Mouse (Mus musculus): ENCODE results near the gene Lrmda. TPM values are rescaled to one million over a fixed set of nuclear protein-coding genes. Genes with fewer than 3 reads are reported as not detected.

The Lrmda gene
- polyA plus RNA-seq, 1 experiment from 2014 or later, result 0.25 TPM

DNA sequence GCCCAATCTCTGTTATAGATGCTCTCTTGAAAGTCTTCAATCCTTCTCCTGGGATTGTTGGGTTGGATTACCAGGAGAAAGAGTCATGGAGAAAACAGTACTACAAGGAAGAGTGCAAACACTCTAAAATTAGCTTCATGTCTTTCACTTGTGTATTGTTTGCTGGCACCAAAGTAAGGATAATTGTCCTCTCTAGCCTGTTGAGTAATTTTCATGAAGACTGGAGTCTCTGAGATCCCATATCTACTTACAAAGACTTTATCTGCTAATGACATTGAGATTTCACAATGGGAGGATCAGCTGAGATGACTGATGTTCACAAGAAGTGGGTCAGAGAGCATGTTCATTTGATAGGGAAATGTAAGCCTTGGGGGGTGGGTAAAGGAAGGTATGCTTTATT is 817.5 kb downstream of the Lrmda start:
- Histone ChIP-seq H3K27me3 (no peaks in the 10 kb centered on the region), H3K9ac (no peak overlapping the region), H3K4me3 (replicated peaks) (no peak overlapping the region), H3K4me2 (no peak overlapping the region), H3K9me3 (replicated peaks) (no peaks in the 10 kb centered on the region), H3K27ac (no peak overlapping the region), H3K4me1 (replicated peaks) (no peaks in the 10 kb centered on the region), H3K36me3 (no peaks in the 10 kb centered on the region)
- no peak for ATAC-seq (ENCODE audit: low read depth)
- no peak for DNase-seq

- DNase-seq (no peak), ATAC-seq (ENCODE audit: low read depth) (no peak)
- Histone ChIP-seq H3K4me1 (replicated peaks) (no peaks in the 10 kb centered on the region), H3K9me3 (replicated peaks) (no peaks in the 10 kb centered on the region), H3K4me2 (no peak overlapping the region), H3K4me3 (replicated peaks) (no peak overlapping the region), H3K36me3 (no peaks in the 10 kb centered on the region), H3K27me3 (no peaks in the 10 kb centered on the region), H3K27ac (no peak overlapping the region), H3K9ac (no peak overlapping the region)
- 52% methylated on average over 4 of the region's 4 CpGs for WGBS (ENCODE audit: insufficient replicate concordance)
Observed at GRCm38 (mm10) chr14:22841136-22841535, 821.6 kb downstream of the Lrmda start.

GRCm38 (mm10) chr14:22844006-22844405 is 824.5 kb downstream of the Lrmda start:
- no peak overlapping the region for H3K4me3 ChIP-seq (replicated peaks)
- no peak overlapping the region for H3K9ac ChIP-seq
- H3K36me3 ChIP-seq, result no peaks in the 10 kb centered on the region
- DNase-seq, result no peak
- H3K27me3 ChIP-seq, result no peaks in the 10 kb centered on the region
- ATAC-seq (ENCODE audit: low read depth), result no peak
- H3K27ac ChIP-seq, result no peak overlapping the region
- no peaks in the 10 kb centered on the region for H3K9me3 ChIP-seq (replicated peaks)
- H3K4me1 ChIP-seq (replicated peaks), result no peaks in the 10 kb centered on the region
- no peak overlapping the region for H3K4me2 ChIP-seq

GRCm38 (mm10) chr14:22845401-22845800 is 825.9 kb downstream of the Lrmda start:
- H3K36me3 ChIP-seq, result no peaks in the 10 kb centered on the region
- DNase-seq (no peak), ATAC-seq (ENCODE audit: low read depth) (no peak)
- H3K9ac ChIP-seq, result no peak overlapping the region
- no peaks in the 10 kb centered on the region for H3K9me3 ChIP-seq (replicated peaks)
- no peaks in the 10 kb centered on the region for H3K27me3 ChIP-seq
- WGBS (ENCODE audit: insufficient replicate concordance), result 56% methylated on average over 4 of the region's 4 CpGs
- no peak overlapping the region for H3K27ac ChIP-seq
- H3K4me2 ChIP-seq, result no peak overlapping the region
- no peaks in the 10 kb centered on the region for H3K4me1 ChIP-seq (replicated peaks)
- H3K4me3 ChIP-seq (replicated peaks), result no peak overlapping the region

DNA sequence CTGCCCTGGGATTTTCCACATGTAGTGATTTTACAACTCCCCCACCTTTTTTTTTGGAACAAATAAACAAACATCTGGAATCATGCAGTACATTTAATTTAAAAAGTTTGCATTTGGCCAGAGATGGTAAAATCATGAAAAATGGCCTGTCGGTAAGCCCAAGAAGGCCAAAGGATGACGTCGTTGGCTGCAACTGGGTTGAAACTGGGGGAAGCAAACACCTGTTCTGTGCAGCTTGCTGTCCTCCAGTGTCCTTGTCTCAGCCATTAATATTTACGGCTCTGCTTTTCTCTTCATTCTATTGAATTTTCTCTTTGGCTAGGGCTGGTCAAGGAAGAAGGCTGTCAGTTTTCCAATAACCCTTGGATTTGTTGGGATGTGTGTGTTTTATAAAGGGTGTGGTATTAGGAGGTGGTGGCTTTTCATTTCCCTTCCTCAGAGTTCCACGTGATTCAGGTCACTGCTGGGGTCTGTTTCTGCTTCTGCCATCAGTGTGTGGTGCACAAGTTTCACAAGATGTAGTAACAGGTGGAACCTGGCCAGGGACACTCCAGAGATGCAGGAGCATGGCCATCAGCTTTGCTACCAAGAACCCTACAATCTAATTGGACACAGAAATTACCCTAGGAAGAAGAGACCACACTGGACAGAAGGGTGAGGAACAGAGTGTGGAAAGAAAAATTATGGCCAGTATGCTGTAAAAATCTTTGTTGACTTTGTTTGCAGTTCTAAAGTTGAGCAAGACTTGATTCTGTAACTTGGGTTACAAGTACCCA is 827.7 kb downstream of the Lrmda start:
- Histone ChIP-seq H3K4me3 (replicated peaks) (no peak overlapping the region), H3K27me3 (no peaks in the 10 kb centered on the region), H3K27ac (no peak overlapping the region), H3K4me1 (replicated peaks) (no peaks in the 10 kb centered on the region), H3K4me2 (no peak overlapping the region), H3K9me3 (replicated peaks) (no peaks in the 10 kb centered on the region), H3K9ac (no peak overlapping the region), H3K36me3 (no peaks in the 10 kb centered on the region)
- ATAC-seq (ENCODE audit: low read depth), result no peak
- 63% methylated on average over 5 of the region's 5 CpGs for WGBS (ENCODE audit: insufficient replicate concordance)
- DNase-seq, result no peak

DNA sequence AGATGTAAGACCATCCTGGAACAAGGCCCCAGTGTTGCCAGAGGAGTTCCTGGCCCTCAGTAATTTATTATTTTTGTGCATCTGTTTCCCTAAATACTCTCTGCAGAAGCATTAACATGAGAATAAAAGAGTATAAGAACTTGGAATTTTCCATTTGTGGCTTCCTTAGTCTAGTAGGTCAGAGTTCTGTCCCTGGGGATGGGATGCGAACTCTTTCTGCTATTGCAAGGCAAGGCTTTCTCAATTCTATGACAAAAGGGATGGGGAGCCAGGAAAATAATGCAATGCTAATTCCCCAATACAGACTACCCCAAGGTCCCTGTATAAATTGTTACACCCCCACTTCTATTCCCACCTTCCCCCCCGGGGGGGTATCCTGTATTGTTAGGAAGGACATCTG is 829.6 kb downstream of the Lrmda start:
- H3K4me2 ChIP-seq, result no peak overlapping the region
- no peaks in the 10 kb centered on the region for H3K4me1 ChIP-seq (replicated peaks)
- H3K9me3 ChIP-seq (replicated peaks), result no peaks in the 10 kb centered on the region
- no peak overlapping the region for H3K4me3 ChIP-seq (replicated peaks)
- no peak overlapping the region for H3K27ac ChIP-seq
- no peak for DNase-seq
- 64% methylated on average over 2 of the region's 2 CpGs for WGBS (ENCODE audit: insufficient replicate concordance)
- no peak overlapping the region for H3K9ac ChIP-seq
- H3K36me3 ChIP-seq, result no peaks in the 10 kb centered on the region
- H3K27me3 ChIP-seq, result no peaks in the 10 kb centered on the region
- no peak for ATAC-seq (ENCODE audit: low read depth)

DNA sequence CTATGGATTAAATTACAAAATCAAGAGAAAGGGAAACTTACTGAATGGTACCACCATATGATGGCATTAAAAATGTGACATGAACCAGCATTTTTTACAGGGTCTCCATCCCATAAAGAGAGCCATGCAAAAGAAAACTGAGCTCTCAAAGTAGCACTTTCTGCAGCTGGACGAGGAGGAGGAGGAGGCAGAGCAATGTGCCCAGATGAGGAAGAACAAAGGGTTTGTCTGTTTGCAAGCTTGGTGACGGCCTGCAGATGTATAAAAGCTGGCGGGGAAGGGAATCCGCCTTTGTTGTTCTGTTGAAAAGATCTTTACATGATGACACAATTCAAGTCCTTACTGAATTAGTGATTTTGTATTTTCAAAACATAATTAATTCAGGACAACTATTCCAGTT is 841.1 kb downstream of the Lrmda start:
- Histone ChIP-seq H3K4me3 (replicated peaks) (no peak overlapping the region), H3K4me1 (replicated peaks) (no peaks in the 10 kb centered on the region), H3K36me3 (no peaks in the 10 kb centered on the region), H3K9ac (no peak overlapping the region), H3K27ac (no peak overlapping the region), H3K4me2 (no peak overlapping the region), H3K27me3 (no peaks in the 10 kb centered on the region), H3K9me3 (replicated peaks) (no peaks in the 10 kb centered on the region)
- DNase-seq (no peak), ATAC-seq (ENCODE audit: low read depth) (no peak)
- 65% methylated on average over 4 of the region's 4 CpGs for WGBS (ENCODE audit: insufficient replicate concordance)

DNA sequence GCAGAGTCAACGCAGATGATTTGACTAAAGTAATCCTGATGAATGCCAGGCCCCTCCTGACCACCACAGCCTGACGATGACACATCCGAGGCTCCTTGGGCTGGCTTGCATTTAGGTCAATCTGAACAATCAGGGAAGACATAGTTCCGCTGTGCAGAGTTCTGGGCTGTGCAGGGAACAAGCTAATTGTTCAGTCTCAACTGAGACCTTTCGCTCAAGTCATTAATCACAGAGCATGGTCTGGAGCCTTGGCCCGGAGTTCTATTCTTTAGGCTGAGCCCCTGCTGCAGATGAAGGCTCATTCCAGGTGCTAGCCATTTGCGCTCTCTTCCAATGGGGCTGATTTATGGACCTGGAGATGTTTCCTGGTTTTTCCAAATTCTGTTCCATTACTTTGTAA is 844.6 kb downstream of the Lrmda start:
- ATAC-seq (ENCODE audit: low read depth) (no peak), DNase-seq (no peak)
- Histone ChIP-seq H3K27me3 (no peaks in the 10 kb centered on the region), H3K4me1 (replicated peaks) (no peaks in the 10 kb centered on the region), H3K4me3 (replicated peaks) (no peak overlapping the region), H3K27ac (no peak overlapping the region), H3K36me3 (no peaks in the 10 kb centered on the region), H3K9ac (no peak overlapping the region), H3K9me3 (replicated peaks) (no peaks in the 10 kb centered on the region), H3K4me2 (no peak overlapping the region)
- WGBS (ENCODE audit: insufficient replicate concordance), result 59% methylated on average over 7 of the region's 7 CpGs

GRCm38 (mm10) chr14:22874584-22874983 is 855.1 kb downstream of the Lrmda start:
- Histone ChIP-seq H3K27ac (no peak overlapping the region), H3K4me2 (no peak overlapping the region), H3K36me3 (no peaks in the 10 kb centered on the region), H3K27me3 (no peaks in the 10 kb centered on the region), H3K9me3 (replicated peaks) (no peaks in the 10 kb centered on the region), H3K4me3 (replicated peaks) (no peak overlapping the region), H3K9ac (no peak overlapping the region), H3K4me1 (replicated peaks) (no peaks in the 10 kb centered on the region)
- no peak for ATAC-seq (ENCODE audit: low read depth)
- DNase-seq, result no peak
- WGBS (ENCODE audit: insufficient replicate concordance), result 17% methylated on average over 3 of the region's 3 CpGs

GRCm38 (mm10) chr14:22887182-22887581 is 867.7 kb downstream of the Lrmda start:
- H3K4me1 ChIP-seq (replicated peaks), result no peaks in the 10 kb centered on the region
- H3K27ac ChIP-seq, result no peak overlapping the region
- no peaks in the 10 kb centered on the region for H3K27me3 ChIP-seq
- WGBS (ENCODE audit: insufficient replicate concordance), result 29% methylated on average over 3 of the region's 3 CpGs
- H3K4me2 ChIP-seq, result no peak overlapping the region
- H3K9me3 ChIP-seq (replicated peaks), result no peaks in the 10 kb centered on the region
- ATAC-seq (ENCODE audit: low read depth) (no peak), DNase-seq (no peak)
- H3K36me3 ChIP-seq, result no peaks in the 10 kb centered on the region
- no peak overlapping the region for H3K4me3 ChIP-seq (replicated peaks)
- no peak overlapping the region for H3K9ac ChIP-seq

GRCm38 (mm10) chr14:22899312-22899711 is 879.8 kb downstream of the Lrmda start:
- ATAC-seq (ENCODE audit: low read depth) (no peak), DNase-seq (no peak)
- no peak overlapping the region for H3K4me2 ChIP-seq
- H3K27me3 ChIP-seq, result no peaks in the 10 kb centered on the region
- WGBS (ENCODE audit: insufficient replicate concordance), result 68% methylated on average over 1 of the region's 1 CpGs
- H3K9me3 ChIP-seq (replicated peaks), result no peaks in the 10 kb centered on the region
- no peaks in the 10 kb centered on the region for H3K4me1 ChIP-seq (replicated peaks)
- H3K4me3 ChIP-seq (replicated peaks), result no peak overlapping the region
- H3K9ac ChIP-seq, result no peak overlapping the region
- H3K36me3 ChIP-seq, result no peaks in the 10 kb centered on the region
- no peak overlapping the region for H3K27ac ChIP-seq

GRCm38 (mm10) chr14:22902116-22902515 is 882.6 kb downstream of the Lrmda start:
- no peak overlapping the region for H3K27ac ChIP-seq
- no peak for DNase-seq
- WGBS (ENCODE audit: insufficient replicate concordance), result 67% methylated on average over 1 of the region's 1 CpGs

More at GRCm38 (mm10) chr14:22902116-22902515, 882.6 kb downstream of the Lrmda start:
- no peaks in the 10 kb centered on the region for H3K4me1 ChIP-seq (replicated peaks)
- H3K9me3 ChIP-seq (replicated peaks), result no peaks in the 10 kb centered on the region
- no peak overlapping the region for H3K4me2 ChIP-seq
- H3K9ac ChIP-seq, result no peak overlapping the region
- H3K27me3 ChIP-seq, result no peaks in the 10 kb centered on the region
- H3K4me3 ChIP-seq (replicated peaks), result no peak overlapping the region
- no peaks in the 10 kb centered on the region for H3K36me3 ChIP-seq
- no peak for ATAC-seq (ENCODE audit: low read depth)
